Mouse (Mus musculus) hindbrain, embryonic 12.5 days (tissue): ENCODE measurements around the gene Smarcc2. TPM values are rescaled to one million over a fixed set of nuclear protein-coding genes. Genes with fewer than 3 reads are reported as not detected.
"Not testable (repeated sequence)": the region's sequence is repeated elsewhere in the genome, so short reads cannot be mapped to it uniquely, and the experiment has no call there.

Experiments used
- ATAC-seq: fragments of 200-750 bp; cut with Nextera tagmentation; 2 replicates; pipeline ENCODE4 v1.8.0; 2017; ENCODE audit warnings: moderate TSS enrichment; ENCODE audit not compliant: low FRiP score
- H3K27ac ChIP-seq: fragments of 300-500 bp; sonication (generic); 2 replicates; pipeline ENCODE4 v1.5.1; 2016; ENCODE audit warnings: mild to moderate bottlenecking
- H3K27me3 ChIP-seq: fragments of 300-500 bp; sonication (generic); 2 replicates; pipeline ENCODE4 v1.6.1; 2016; ENCODE audit warnings: mild to moderate bottlenecking
- H3K36me3 ChIP-seq: fragments of 300-500 bp; sonication (generic); 2 replicates; pipeline ENCODE4 v1.6.1; 2016; ENCODE audit warnings: mild to moderate bottlenecking
- H3K4me1 ChIP-seq: fragments of 300-500 bp; sonication (generic); 2 replicates; pipeline ENCODE4 v1.6.1; 2016
- H3K4me2 ChIP-seq: fragments of 300-500 bp; sonication (generic); replicated peaks from 2 replicates; pipeline ENCODE4 v1.6.1; 2016; ENCODE audit warnings: mild to moderate bottlenecking
- H3K4me3 ChIP-seq: fragments of 300-500 bp; sonication (generic); 2 replicates; pipeline ENCODE4 v1.5.1; 2016; ENCODE audit warnings: mild to moderate bottlenecking
- H3K9ac ChIP-seq: fragments of 300-500 bp; sonication (generic); 2 replicates; pipeline ENCODE4 v1.6.1; 2016; ENCODE audit warnings: mild to moderate bottlenecking, moderate library complexity
- H3K9me3 ChIP-seq: fragments of 300-500 bp; sonication (generic); replicated peaks from 2 replicates; pipeline ENCODE4 v1.6.1; 2016; ENCODE audit warnings: mild to moderate bottlenecking
- WGBS: fragments of 180-500 bp; shearing (Covaris S2); methylation state at CpG from one replicate; pipeline ENCODE4 v1.1.7; 2016; 5-methylcytosine and 5-hydroxymethylcytosine counted together
- polyA plus RNA-seq: library from polyadenylated mRNA; unstranded; fragments of >200 nt; fragmentation: Nextera tagmentation; extraction: Ambion mirVana; gene quantifications from 2 replicates; pipeline ENCODE4 v1.2.1, GENCODE M21; 2016

Smarcc2 gene
- polyA plus RNA-seq, 1 experiment from 2014 or later = 195 TPM

DNA sequence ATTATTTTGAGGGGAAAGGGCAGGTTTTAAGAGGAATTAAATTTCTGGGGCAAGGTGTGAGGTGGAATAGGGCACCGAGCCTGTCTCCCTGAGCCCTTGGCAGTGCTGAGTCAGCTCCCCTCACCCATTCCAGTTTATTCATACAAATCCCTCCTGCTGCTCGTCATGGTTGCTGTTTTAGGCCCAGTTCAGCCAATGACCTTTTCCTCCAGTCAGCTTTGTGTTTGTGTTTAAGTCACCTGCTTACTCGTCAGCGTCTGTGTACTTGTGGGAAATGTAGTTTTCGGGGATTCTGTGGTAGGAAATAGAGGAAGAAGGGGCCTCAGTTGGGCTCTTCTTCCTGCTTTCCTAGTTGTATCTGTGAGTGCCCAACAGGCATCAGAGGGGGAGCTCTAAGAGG lies 30.3 kb downstream of the Smarcc2 start:
- no peak overlapping the region for H3K4me3 ChIP-seq
- WGBS = 65% methylated on average over 5 of the region's 5 CpGs
- H3K4me1 ChIP-seq = peaks cover 22% of the 10 kb centered on the region
- no peak overlapping the region for H3K27ac ChIP-seq
- H3K36me3 ChIP-seq = peaks cover 72% of the 10 kb centered on the region
- no peak overlapping the region for H3K4me2 ChIP-seq
- H3K9me3 ChIP-seq = no peaks in the 10 kb centered on the region
- no peak overlapping the region for H3K9ac ChIP-seq
- no peaks in the 10 kb centered on the region for H3K27me3 ChIP-seq
- no peak for ATAC-seq

DNA sequence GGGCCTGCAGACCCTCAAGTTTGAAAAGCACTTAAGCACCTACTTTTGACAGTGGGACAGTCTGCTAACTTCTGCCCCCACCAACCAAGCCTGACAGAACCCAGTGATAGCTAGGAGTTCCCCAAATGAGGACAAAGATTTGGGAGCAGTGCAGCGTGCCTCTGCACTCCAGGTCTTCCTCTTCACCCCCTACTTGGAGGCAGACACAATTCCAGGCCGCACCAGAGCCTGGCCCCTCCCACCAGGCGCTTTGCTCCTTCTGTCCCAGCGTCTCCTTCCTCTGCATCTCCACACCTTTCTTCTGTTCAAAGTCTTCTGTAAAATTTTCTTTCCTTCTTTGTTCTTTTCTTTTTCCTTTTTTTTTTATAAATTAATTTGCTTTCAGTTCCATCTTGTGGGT lies 30.7 kb downstream of the Smarcc2 start:
- H3K4me3 ChIP-seq = no peak overlapping the region
- no peak for ATAC-seq
- H3K27me3 ChIP-seq = no peaks in the 10 kb centered on the region
- no peak overlapping the region for H3K9ac ChIP-seq
- H3K9me3 ChIP-seq = no peaks in the 10 kb centered on the region
- peaks cover 26% of the 10 kb centered on the region for H3K4me1 ChIP-seq
- peak overlapping the region; percentile 50; the same call in 1 of the 2 replicates for H3K27ac ChIP-seq
- H3K4me2 ChIP-seq = no peak overlapping the region
- peaks cover 68% of the 10 kb centered on the region for H3K36me3 ChIP-seq
- WGBS = 63% methylated on average over 4 of the region's 4 CpGs

DNA sequence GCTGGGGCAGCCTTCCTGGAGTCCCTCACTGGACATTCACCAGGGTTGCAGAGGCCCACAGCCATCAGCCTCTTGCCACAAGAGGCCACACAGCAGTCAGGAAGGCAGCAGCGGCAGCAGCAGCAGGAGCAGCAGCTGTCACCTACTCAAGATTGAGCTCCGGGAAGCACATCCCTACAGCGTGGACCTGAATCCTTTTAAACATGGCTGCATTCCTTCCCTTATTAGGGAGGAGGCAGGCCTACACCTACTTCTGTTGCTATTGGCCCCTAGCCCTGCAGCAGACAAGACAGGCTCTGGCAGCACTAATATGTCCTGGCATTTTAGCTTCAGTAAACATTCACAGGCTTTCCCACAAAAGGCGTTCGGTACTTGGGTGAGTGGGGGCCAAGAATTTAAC lies 31.2 kb downstream of the Smarcc2 start:
- 66% methylated on average over 5 of the region's 5 CpGs for WGBS
- Histone ChIP-seq H3K9ac (no peak overlapping the region), H3K4me3 (no peak overlapping the region), H3K36me3 (peaks cover 67% of the 10 kb centered on the region), H3K9me3 (no peaks in the 10 kb centered on the region), H3K27me3 (no peaks in the 10 kb centered on the region), H3K4me2 (no peak overlapping the region), H3K27ac (peak overlapping the region; percentile 36; the same call in 1 of the 2 replicates), H3K4me1 (peaks cover 31% of the 10 kb centered on the region)
- ATAC-seq = no peak

DNA sequence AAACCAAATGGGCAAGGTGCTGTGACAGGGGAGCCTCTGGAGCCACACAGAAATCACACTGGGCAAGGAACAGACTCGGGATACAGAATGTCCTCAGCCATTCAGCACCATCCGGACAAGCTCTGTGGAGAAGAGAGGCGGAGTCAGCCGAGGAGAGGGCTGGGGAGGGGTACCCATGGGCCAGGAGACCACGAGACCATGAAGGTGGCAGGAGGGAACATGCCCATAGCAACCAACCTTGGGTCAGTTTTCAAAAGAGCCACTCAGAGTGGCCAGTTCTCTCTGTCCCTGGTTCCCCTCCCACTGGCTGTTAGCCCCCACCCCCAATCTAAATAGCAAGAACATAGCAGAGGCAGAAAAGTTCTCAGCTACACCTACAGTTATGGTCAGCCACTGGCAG lies 31.9 kb downstream of the Smarcc2 start:
- 0 out of 2 replicates have a peak overlapping the region, but pooled peaks have one; percentile 66 for H3K4me2 ChIP-seq
- WGBS = 55% methylated on average over 5 of the region's 5 CpGs

DNA sequence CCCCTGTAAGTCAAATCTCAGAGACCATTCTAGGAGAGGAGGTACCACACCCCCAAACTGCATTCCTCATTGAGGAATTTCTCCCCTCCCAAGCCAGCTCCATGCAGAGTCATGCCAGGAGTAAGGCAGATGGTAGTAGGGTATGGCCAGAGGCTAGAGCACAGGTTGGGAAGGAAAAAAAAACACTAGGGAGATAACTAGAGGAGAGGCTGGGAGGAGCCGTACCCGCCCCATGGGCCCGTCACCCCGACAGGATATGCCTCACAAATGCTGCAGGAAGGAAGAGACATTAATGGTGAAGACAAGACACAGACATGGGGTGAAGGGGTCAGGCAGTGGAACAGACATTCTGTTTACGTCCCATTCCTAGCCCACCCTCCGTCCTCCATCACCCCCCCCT lies 32.4 kb downstream of the Smarcc2 start:
- Histone ChIP-seq H3K27ac (peak overlapping the region; percentile 52), H3K9me3 (no peaks in the 10 kb centered on the region), H3K4me1 (peaks cover 31% of the 10 kb centered on the region), H3K4me3 (peak overlapping the region; percentile 75), H3K9ac (no peak overlapping the region), H3K36me3 (peaks cover 55% of the 10 kb centered on the region), H3K27me3 (no peaks in the 10 kb centered on the region), H3K4me2 (peak overlapping the region; percentile 66)
- WGBS = 65% methylated on average over 6 of the region's 6 CpGs
- ATAC-seq = no peak

More for the DNA sequence above, 31.9 kb downstream of the Smarcc2 start:
- Histone ChIP-seq H3K27me3 (no peaks in the 10 kb centered on the region), H3K36me3 (peaks cover 60% of the 10 kb centered on the region), H3K4me1 (peaks cover 31% of the 10 kb centered on the region), H3K9ac (no peak overlapping the region), H3K4me3 (0 out of 2 replicates have a peak overlapping the region, but pooled peaks have one; percentile 75), H3K27ac (peak overlapping the region; percentile 52; the same call in 1 of the 2 replicates), H3K9me3 (no peaks in the 10 kb centered on the region)
- no peak for ATAC-seq

DNA sequence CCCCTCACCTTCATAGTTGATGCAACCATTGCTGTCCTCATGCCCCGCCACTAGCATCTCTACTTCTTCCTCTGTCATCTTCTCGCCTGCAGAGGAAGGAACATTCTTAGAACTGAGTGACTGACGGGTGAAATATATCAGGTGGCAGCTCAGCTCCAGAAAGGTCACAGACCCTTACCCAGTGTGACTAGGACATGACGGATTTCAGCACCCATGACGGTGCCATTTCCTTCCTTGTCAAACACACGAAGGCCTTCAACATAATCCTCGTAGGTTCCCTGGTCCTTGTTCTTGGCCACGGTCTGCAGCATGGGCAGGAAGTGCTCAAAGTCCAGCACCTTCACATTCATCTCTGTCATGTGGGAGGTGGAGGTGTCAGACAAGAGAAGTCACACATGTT lies 33.0 kb downstream of the Smarcc2 start:
- H3K9me3 ChIP-seq, ATAC-seq, H3K27me3 ChIP-seq: not testable (repeated sequence)
- 67% methylated on average over 8 of the region's 8 CpGs for WGBS
- peak overlapping the region; percentile 83 for H3K9ac ChIP-seq
- H3K36me3 ChIP-seq = peaks cover 50% of the 10 kb centered on the region
- H3K4me1 ChIP-seq = peaks cover 31% of the 10 kb centered on the region
- H3K27ac ChIP-seq = peak overlapping the region; percentile 92
- peak overlapping the region; percentile 66 for H3K4me2 ChIP-seq
- peak overlapping the region; percentile 75 for H3K4me3 ChIP-seq

DNA sequence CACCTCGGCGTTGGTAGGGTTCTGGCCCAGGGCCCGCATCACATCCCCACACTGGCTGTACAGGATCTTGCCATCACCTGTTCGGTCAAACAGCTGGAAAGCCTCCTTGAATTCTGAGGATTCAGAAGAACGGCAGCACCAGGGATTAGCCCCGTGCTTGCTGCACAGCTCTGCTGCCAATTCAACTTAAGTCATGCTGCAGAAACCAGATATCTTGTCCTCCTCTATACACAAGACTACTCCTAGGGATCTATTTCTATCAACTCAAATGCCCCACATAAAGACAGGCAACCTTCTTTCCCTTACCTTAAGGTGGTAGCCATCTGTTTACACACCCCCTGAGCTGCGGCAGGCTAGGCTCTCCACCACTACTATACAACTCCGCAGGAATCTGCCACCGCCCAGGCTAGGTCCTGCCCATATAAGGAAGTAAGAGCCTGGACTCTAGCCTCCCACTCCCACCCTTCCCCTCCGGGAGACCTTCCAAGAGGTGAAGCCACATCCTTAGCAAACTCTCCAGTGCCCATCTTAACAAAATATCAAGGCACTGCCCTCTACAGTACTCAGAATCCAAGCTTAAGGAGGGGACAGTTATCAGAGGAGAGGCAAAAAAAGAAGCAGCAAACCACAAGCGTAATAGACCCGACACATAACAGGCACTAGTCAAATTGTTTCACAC lies 33.7 kb downstream of the Smarcc2 start:
- peaks cover 42% of the 10 kb centered on the region for H3K36me3 ChIP-seq
- H3K4me2 ChIP-seq = peak overlapping the region; percentile 66
- H3K9ac ChIP-seq = peak overlapping the region; percentile 83
- peak overlapping the region; percentile 75 for H3K4me3 ChIP-seq
- H3K9me3 ChIP-seq = no peaks in the 10 kb centered on the region
- H3K4me1 ChIP-seq = peaks cover 32% of the 10 kb centered on the region
- H3K27me3 ChIP-seq = no peaks in the 10 kb centered on the region
- peak overlapping the region; percentile 92 for H3K27ac ChIP-seq
- peak; percentile 39 for ATAC-seq
- 32% methylated on average over 12 of the region's 12 CpGs for WGBS

DNA sequence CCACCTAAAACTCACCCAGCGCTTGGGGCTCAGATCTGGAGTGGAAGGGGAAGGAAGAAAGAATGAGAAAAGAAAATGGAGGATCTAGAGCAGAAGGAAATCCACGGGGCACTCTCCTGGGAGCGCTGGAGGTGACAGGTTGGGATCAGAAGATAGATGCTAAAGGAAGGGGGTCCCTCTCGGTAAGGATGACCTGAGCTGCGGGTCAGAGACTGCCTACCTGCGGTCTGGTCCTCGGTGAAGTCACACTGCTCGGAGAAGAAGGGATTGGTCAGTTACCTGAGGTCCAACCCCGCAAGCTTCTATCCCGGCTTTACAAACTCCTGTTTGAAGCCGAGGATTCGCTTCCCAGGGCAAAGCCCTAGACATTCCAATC lies 34.3 kb downstream of the Smarcc2 start:
- under 1% methylated on average over 12 of the region's 12 CpGs for WGBS

DNA sequence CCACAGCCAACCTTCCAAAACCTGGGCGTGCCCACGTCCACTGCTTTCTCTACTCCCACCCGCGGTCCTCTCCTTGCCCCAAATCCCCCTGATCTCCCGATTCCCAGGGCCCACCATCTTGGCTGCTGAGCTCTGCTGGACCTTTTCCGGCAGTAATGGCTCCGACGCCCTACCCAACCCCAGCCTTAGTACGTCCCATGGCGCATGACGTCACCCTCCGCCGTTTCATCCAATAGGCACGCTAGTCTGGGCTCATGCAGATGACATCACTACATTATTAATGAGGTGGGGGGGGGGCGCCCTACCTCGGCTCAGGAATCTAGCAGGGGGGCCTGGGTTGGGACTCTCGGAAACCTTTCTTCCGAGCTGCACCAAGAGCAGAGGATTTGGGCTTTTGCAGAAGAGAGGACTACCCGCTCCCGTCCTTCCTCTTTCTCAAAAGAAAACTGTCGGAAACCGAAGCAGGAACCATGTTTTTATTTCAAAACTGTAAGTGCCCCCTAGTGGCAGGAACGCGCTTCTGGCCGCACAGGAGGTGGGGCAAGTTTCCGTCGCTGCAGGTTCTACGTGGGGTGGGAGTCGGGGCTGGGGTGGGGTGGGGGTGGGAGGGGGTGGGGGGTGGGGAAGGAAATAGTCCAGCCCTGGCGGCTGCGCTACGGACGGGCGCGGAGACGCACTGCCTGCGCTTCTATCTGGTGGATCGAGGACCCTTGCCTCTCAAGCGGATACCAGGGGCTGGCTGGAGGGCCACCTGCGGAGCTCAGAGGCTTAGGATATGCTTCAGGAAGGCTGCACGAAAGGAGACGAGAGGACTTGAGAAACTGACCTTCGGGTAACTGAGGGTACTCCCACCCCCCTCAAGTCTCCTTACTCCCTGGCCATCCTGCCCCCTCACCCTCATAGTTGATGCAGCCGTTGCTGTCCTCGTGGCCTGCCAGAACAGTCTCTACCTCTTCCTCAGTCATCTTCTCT lies 34.9 kb downstream of the Smarcc2 start, which contains the start of gene Myl6:
Myl6 (minus strand) TSS at position 451 of the 972 bp plus-strand sequence.
- Histone ChIP-seq H3K4me1 (peaks cover 35% of the 10 kb centered on the region), H3K36me3 (peaks cover 30% of the 10 kb centered on the region), H3K27ac (peak within 1 kb of the TSS; percentile 92), H3K4me2 (peak within 1 kb of the TSS; percentile 66), H3K9ac (peak within 1 kb of the TSS; percentile 83), H3K4me3 (peak within 1 kb of the TSS; percentile 75), H3K9me3 (no peaks in the 10 kb centered on the region), H3K27me3 (no peaks in the 10 kb centered on the region)
- ATAC-seq = peak; percentile 94
- under 1% methylated on average over 45 of the region's 45 CpGs for WGBS

More for the DNA sequence above, 34.3 kb downstream of the Smarcc2 start:
- peak; percentile 55 for ATAC-seq
- Histone ChIP-seq H3K27me3 (no peaks in the 10 kb centered on the region), H3K27ac (peak overlapping the region; percentile 92), H3K9ac (peak overlapping the region; percentile 83), H3K9me3 (no peaks in the 10 kb centered on the region), H3K36me3 (peaks cover 37% of the 10 kb centered on the region), H3K4me1 (peaks cover 35% of the 10 kb centered on the region), H3K4me2 (peak overlapping the region; percentile 66), H3K4me3 (peak overlapping the region; percentile 75)

DNA sequence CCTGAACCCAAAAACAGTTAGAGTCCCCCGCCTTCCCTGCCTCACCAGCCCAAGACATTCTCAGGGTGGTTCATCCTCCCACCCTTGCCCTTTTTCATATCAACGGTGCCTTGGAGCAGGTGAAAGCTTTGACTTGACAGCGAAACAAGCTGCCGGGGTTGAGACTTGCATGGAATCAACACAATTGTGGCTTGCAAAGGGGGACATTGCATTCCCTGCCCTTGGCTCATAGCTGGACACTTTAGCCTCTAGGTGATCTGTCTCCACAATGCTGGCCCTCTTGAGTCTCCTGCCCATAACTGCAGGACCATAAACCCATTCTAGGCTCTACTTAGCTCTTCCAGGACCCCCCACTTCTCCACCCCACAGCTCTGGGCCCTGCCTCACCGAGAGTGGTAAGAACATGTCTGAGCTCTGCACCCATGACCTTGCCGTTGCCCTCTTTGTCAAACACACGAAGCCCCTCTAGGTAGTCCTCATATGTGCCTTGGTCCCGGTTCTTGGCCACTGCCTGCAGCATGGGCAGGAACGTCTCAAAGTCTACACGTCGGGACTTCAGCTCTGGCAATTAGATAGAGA lies 35.7 kb downstream of the Smarcc2 start:
- H3K27ac ChIP-seq = peak overlapping the region; percentile 92
- H3K4me1 ChIP-seq = peaks cover 38% of the 10 kb centered on the region
- peak overlapping the region; percentile 75 for H3K4me3 ChIP-seq
- no peak for ATAC-seq
- H3K27me3 ChIP-seq = no peaks in the 10 kb centered on the region
- H3K36me3 ChIP-seq = peaks cover 23% of the 10 kb centered on the region
- no peaks in the 10 kb centered on the region for H3K9me3 ChIP-seq
- peak overlapping the region; percentile 66 for H3K4me2 ChIP-seq
- 57% methylated on average over 11 of the region's 11 CpGs for whole genome bisulfite sequencing
- H3K9ac ChIP-seq = peak overlapping the region; percentile 83

DNA sequence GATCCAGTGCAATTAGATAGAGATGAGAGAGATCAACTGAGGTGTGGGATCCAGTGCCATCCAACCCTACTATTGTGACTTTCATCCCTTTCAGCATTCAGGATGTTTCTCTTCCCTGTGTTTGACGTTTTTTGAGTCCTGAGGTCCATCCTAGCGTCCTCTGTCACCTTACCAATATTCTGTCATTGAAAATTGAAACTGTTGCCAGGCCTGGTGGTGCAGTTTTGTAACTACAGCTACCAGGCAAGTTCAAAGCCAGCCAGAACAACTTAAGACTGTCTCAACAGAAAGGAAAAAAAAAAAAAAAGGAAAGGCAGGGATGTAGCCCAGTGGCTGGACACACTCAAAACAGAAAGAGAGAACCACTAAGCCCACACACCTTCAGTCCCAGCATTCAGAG lies 36.2 kb downstream of the Smarcc2 start:
- H3K4me1 ChIP-seq = peaks cover 38% of the 10 kb centered on the region
- peaks cover 18% of the 10 kb centered on the region for H3K36me3 ChIP-seq
- ATAC-seq = no peak
- 0 out of 2 replicates have a peak overlapping the region, but pooled peaks have one; percentile 83 for H3K9ac ChIP-seq
- peak overlapping the region; percentile 75; the same call in 1 of the 2 replicates for H3K4me3 ChIP-seq
- no peaks in the 10 kb centered on the region for H3K9me3 ChIP-seq
- H3K27ac ChIP-seq = no peak overlapping the region
- H3K27me3 ChIP-seq = no peaks in the 10 kb centered on the region
- peak overlapping the region; percentile 66 for H3K4me2 ChIP-seq
- WGBS = 74% methylated on average over 2 of the region's 2 CpGs

DNA sequence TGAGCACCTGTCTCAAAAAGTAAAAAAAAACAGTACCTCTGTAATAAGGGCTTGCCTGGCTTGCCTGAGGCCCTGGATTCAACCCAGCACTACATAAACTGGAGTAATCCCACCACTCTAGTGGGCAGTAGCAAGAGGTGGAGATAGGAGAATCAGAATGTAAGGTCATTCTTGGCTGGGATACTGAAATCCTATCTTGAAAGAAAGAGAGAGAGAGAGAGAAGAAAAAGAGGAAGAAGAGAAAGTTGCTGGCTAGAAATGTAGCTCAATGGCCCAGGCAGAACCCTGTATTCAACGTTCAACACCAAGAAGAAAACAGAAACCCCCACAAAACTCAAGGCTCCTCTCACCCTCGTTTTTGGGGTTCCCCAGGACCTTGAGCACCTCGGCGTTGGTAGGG lies 36.9 kb downstream of the Smarcc2 start:
- Histone ChIP-seq H3K9me3 (no peaks in the 10 kb centered on the region), H3K36me3 (peaks cover 11% of the 10 kb centered on the region), H3K4me3 (no peak overlapping the region), H3K4me2 (no peak overlapping the region), H3K9ac (no peak overlapping the region), H3K27me3 (no peaks in the 10 kb centered on the region), H3K27ac (no peak overlapping the region), H3K4me1 (peaks cover 37% of the 10 kb centered on the region)
- ATAC-seq = no peak
- WGBS = 82% methylated on average over 4 of the region's 4 CpGs
